In genomic region chr10:86149029-86149818, GRCm38 (mm10) we compare ENCODE assay signal across 15 mouse cellular contexts.
A peak's percentile ranks its signal among the peaks of the same experiment; 100 is the strongest.
DNase-seq lines count a peak whose midpoint lies in the region; ATAC-seq and TF ChIP-seq lines count a peak whose summit lies in the region.
"Had no signal": no experiment of that assay in that cellular context is flagged by ENCODE, and none has a peak within 500 bp of the region (broad histone marks: within the 10 kb centered on the region; RNA-seq: fewer than 3 reads in every experiment).

No protein-coding gene starts in this region.

- H3K9me3 ChIP-seq in limb, embryonic 14.5 days (ENCODE audit: control insufficient read depth, low read length) = no peaks in the 10 kb centered on the region
- no peaks in the 10 kb centered on the region for H3K9me3 ChIP-seq in liver, postnatal 0 days (ENCODE audit: low read length)
- H3K9me3 ChIP-seq: heart, embryonic 12.5 days; liver, embryonic 15.5 days had no signal

- H3K4me1 ChIP-seq in limb, embryonic 14.5 days (ENCODE audit: control insufficient read depth, insufficient read depth, low read length) = peaks cover 15% of the 10 kb centered on the region
- no peaks in the 10 kb centered on the region for H3K4me1 ChIP-seq in liver, postnatal 0 days (ENCODE audit: insufficient read depth)
- H3K4me1 ChIP-seq: liver, embryonic 15.5 days had no signal

- H3K4me2 ChIP-seq in limb, embryonic 14.5 days (replicated peaks; ENCODE audit: low read depth, low read length, severe bottlenecking) = no peak overlapping the region
- H3K4me2 ChIP-seq in liver, postnatal 0 days (ENCODE audit: low read depth, low read length) = no peak overlapping the region
- H3K4me2 ChIP-seq: heart, embryonic 12.5 days; liver, embryonic 15.5 days had no signal

- WGBS in limb, embryonic 14.5 days = 42% methylated on average over 3 of the region's 3 CpGs
- WGBS in liver, postnatal 0 days (ENCODE audit: insufficient replicate concordance) = 68% methylated on average over 3 of the region's 3 CpGs

- DNase-seq in cerebellum, postnatal 14 days = peak; percentile 24 to 26
- no peak for DNase-seq in cerebellum, adult 9-11 months
- peak; percentile 57 for DNase-seq in kidney, adult 9 months
- no peak for DNase-seq in kidney, adult 8-10 months
- peak; percentile 60 for DNase-seq in 3T3-L1 (ENCODE audit: low read depth, low spot score)
- peak; percentile 64 for DNase-seq in limb, embryonic 14.5 days (ENCODE audit: low spot score)
- DNase-seq in adrenal gland, postnatal 36 days = no peak
- DNase-seq in liver, postnatal 0 days = no peak
- DNase-seq: adrenal gland, postnatal 25 days; cerebellum, adult 11 months; gastrocnemius, postnatal 14 days; thymus, adult 18-20 months had no signal

- 0 out of 2 replicates have a peak overlapping the region, but pooled peaks have one; percentile 39 for H3K27ac ChIP-seq in limb, embryonic 14.5 days (replicated peaks; ENCODE audit: low read depth, low read length)
- no peak overlapping the region for H3K27ac ChIP-seq in liver, postnatal 0 days (ENCODE audit: low read depth)
- H3K27ac ChIP-seq: liver, embryonic 15.5 days; macrophage had no signal

- no peaks in the 10 kb centered on the region for H3K36me3 ChIP-seq in limb, embryonic 14.5 days (ENCODE audit: control insufficient read depth, insufficient read depth, low read length)
- no peaks in the 10 kb centered on the region for H3K36me3 ChIP-seq in liver, postnatal 0 days (replicated peaks; ENCODE audit: insufficient read depth, low read length)
- H3K36me3 ChIP-seq: heart, embryonic 12.5 days; liver, embryonic 15.5 days had no signal

- peak; percentile 51 for ATAC-seq in limb, embryonic 14.5 days (ENCODE audit: low FRiP score, low read depth)
- ATAC-seq in liver, postnatal 0 days = no peak

- H3K27me3 ChIP-seq in limb, embryonic 14.5 days (ENCODE audit: control insufficient read depth, insufficient read depth, low read length) = no peaks in the 10 kb centered on the region
- no peaks in the 10 kb centered on the region for H3K27me3 ChIP-seq in liver, postnatal 0 days (ENCODE audit: insufficient read depth, low read length)
- H3K27me3 ChIP-seq: liver, embryonic 15.5 days had no signal

- TF ChIP-seq EP300 in liver, postnatal 0 days (IDR thresholded peaks at IDR 0.05; ENCODE audit: low read depth) = no peak

- no peak overlapping the region for H3K4me3 ChIP-seq in limb, embryonic 14.5 days (replicated peaks; ENCODE audit: low read length)
- H3K4me3 ChIP-seq in liver, postnatal 0 days (ENCODE audit: low read depth, low read length) = no peak overlapping the region
- H3K4me3 ChIP-seq: heart, embryonic 12.5 days; liver, embryonic 15.5 days had no signal

- no peak for TF ChIP-seq POLR2A in limb, embryonic 14.5 days (IDR thresholded peaks at IDR 0.05; ENCODE audit: borderline replicate concordance, extremely low read depth, insufficient read depth, insufficient read length)

- H3K9ac ChIP-seq in limb, embryonic 14.5 days (ENCODE audit: low read depth, low read length, severe bottlenecking) = no peak overlapping the region
- H3K9ac ChIP-seq in liver, postnatal 0 days (replicated peaks) = no peak overlapping the region
- H3K9ac ChIP-seq: heart, embryonic 12.5 days; liver, embryonic 15.5 days had no signal

- TF ChIP-seq CTCF in liver, postnatal 0 days (IDR thresholded peaks at IDR 0.05; ENCODE audit: low read depth) = no peak

Comparison
In these comparisons a context has a peak if more than half of its experiments do, and no peak if none do; other contexts are left out.
1. DNase-seq: peak in cerebellum, postnatal 14 days (2 of 2), kidney, adult 9 months (single experiment), 3T3-L1 (single experiment) and limb, embryonic 14.5 days (single experiment); none in cerebellum, adult 9-11 months (single experiment), kidney, adult 8-10 months (0 of 2), adrenal gland, postnatal 36 days (0 of 2) and liver, postnatal 0 days (single experiment).